Mouse (Mus musculus) testis, adult 2 months (tissue): ENCODE data around the gene Rnf34.

ENCODE experiments used
- CTCF ChIP-seq: fragments of 200-500 bp; IDR thresholded peaks from 2 replicates; pipeline ENCODE4 v1.5.1; 2012; ENCODE audit warnings: low read depth, mild to moderate bottlenecking, inconsistent platforms, low read length, moderate library complexity; ENCODE audit not compliant: control insufficient read depth, insufficient read depth, insufficient replicate concordance
- POLR2A ChIP-seq: fragments of 200-500 bp; IDR thresholded peaks from 2 replicates; pipeline ENCODE4 v1.6.1; 2012; ENCODE audit warnings: low read depth, mild to moderate bottlenecking, inconsistent platforms, low read length, moderate library complexity; ENCODE audit not compliant: control insufficient read depth

- TF ChIP-seq CTCF = no peak
- no peak for TF ChIP-seq POLR2A
Measured at GRCm38 (mm10) chr5:122876671-122877070, 26.8 kb downstream of the Rnf34 start.
